Mouse (Mus musculus) heart, postnatal 14 days (tissue): ENCODE results near the gene Rhbdl1. TPM values are rescaled to one million over a fixed set of nuclear protein-coding genes. Genes with fewer than 3 reads are reported as not detected.

Source experiments
- DNase-seq, 2 experiments: peaks; one replicate each; pipeline ENCODE4 v3.0.0; 2021 to 2022
- intact Hi-C: fragments of 180-260 bp; cut with DNase I; formaldehyde crosslinking; loops from one replicate; pipeline ENCODE4 v1.15.1; 2025
- microRNA-seq, 2 experiments: library from miRNA; unstranded; fragments of <30 nt; microRNA quantifications; one replicate each; pipeline ENCODE4 v1.2.0; 2021 to 2022
- total RNA-seq, 2 experiments: library from RNA; stranded (reverse); gene quantifications; 2 replicates each; pipeline ENCODE4 v1.2.3; 2021

Rhbdl1 gene
- total RNA-seq, 2 experiments from 2014 or later = 2.5 to 3.1 TPM

- intact Hi-C loops = no loop called here
- DNase-seq = no peak
These were observed 30.6 kb downstream of the Rhbdl1 start for GRCm38 (mm10) chr17:25806507-25806906.

GRCm38 (mm10) chr17:25802825-25803517, 34.1 kb downstream of the Rhbdl1 start:
- intact Hi-C loops = loop anchor here (5.0 kb wide), 1 partner anchor 226 kb away; the partner anchor contains the start of gene Lmf1
- DNase-seq = peak; percentile 51 to 74

- intact Hi-C loops = loop anchor here (1.0 to 5.0 kb wide), 3 partner anchors 28 to 224 kb away; partner anchors contain the start of genes Lmf1 and Narfl
- peak; percentile 60 to 78 for DNase-seq
These were observed 36.1 kb downstream of the Rhbdl1 start for GRCm38 (mm10) chr17:25801029-25801428.

GRCm38 (mm10) chr17:25796951-25797369, 40.1 kb downstream of the Rhbdl1 start, which contains the start of gene Metrn:
TSS of gene Metrn (minus strand) at chr17:25797136.
- intact Hi-C loops = no loop called here
- DNase-seq = peak; percentile 90 to 91

GRCm38 (mm10) chr17:25796211-25796771, 40.8 kb downstream of the Rhbdl1 start:
- intact Hi-C loops = no loop called here
- peak; percentile 61 to 68 for DNase-seq

- intact Hi-C loops = no loop called here
These were observed 41.4 kb downstream of the Rhbdl1 start, which contains the start of gene AC134908.4 for GRCm38 (mm10) chr17:25795609-25796092. TSS of gene AC134908.4 (minus strand) at chr17:25795659.

GRCm38 (mm10) chr17:25794998-25795397, 42.1 kb downstream of the Rhbdl1 start:
- no peak for DNase-seq
- intact Hi-C loops = no loop called here

More at GRCm38 (mm10) chr17:25795609-25796092, 41.4 kb downstream of the Rhbdl1 start, which contains the start of gene AC134908.4:
- DNase-seq = no peak

- intact Hi-C loops = no loop called here
- DNase-seq = no peak
These were observed 42.9 kb downstream of the Rhbdl1 start for GRCm38 (mm10) chr17:25794197-25794596.

GRCm38 (mm10) chr17:25792615-25793014, 44.5 kb downstream of the Rhbdl1 start, which contains the start of gene Fam173a:
TSS of gene Fam173a (minus strand) at chr17:25792901.
- DNase-seq = peak; percentile 84 to 85
- intact Hi-C loops = no loop called here

- intact Hi-C loops = no loop called here
- DNase-seq = peak; percentile 84 to 90
These were observed 45.1 kb downstream of the Rhbdl1 start for GRCm38 (mm10) chr17:25791843-25792527.

GRCm38 (mm10) chr17:25791320-25791842, 45.7 kb downstream of the Rhbdl1 start:
- DNase-seq = no peak
- intact Hi-C loops = no loop called here

- DNase-seq = no peak
- intact Hi-C loops = no loop called here
These were observed 50.2 kb downstream of the Rhbdl1 start for GRCm38 (mm10) chr17:25786781-25787504.

GRCm38 (mm10) chr17:25786280-25786679, 50.8 kb downstream of the Rhbdl1 start, which contains the start of gene Ccdc78:
TSS of gene Ccdc78 (plus strand) at chr17:25786580.
- DNase-seq = no peak
- intact Hi-C loops = no loop called here

- intact Hi-C loops = no loop called here
- DNase-seq = peak; percentile 95 to 96
These were observed 51.8 kb downstream of the Rhbdl1 start, which contains the start of gene Haghl for GRCm38 (mm10) chr17:25785281-25785745. TSS of gene Haghl (minus strand) at chr17:25785673.

Small RNA genes within 50 kb of the gene (microRNA-seq; reads per million reads assigned to microRNA genes)
- gene Mir3082 = 1.1 to 2.8 reads per million in 2 experiments

Other genes with a start within 250 kb of the Rhbdl1 start
- gene Gng13, start 120.1 kb downstream of the Rhbdl1 start, total RNA-seq = 1 to 10 TPM; 1.7 to 2.1 TPM
- 1 to 10 TPM; 1.1 to 4.4 TPM for gene Chtf18, start 109.9 kb downstream of the Rhbdl1 start, total RNA-seq
- 1 to 10 TPM; 5.0 to 5.4 TPM for gene Rpusd1, start 109.6 kb downstream of the Rhbdl1 start, total RNA-seq
- not detected for gene Mslnl, start 101.3 kb downstream of the Rhbdl1 start, total RNA-seq
- gene Msln, start 82.9 kb downstream of the Rhbdl1 start, total RNA-seq = 10 to 100 TPM; 30.0 to 34.5 TPM
- gene Narfl, start 63.5 kb downstream of the Rhbdl1 start, total RNA-seq = 10 to 100 TPM; 44.8 TPM
- 10 to 100 TPM; 15.0 to 15.1 TPM for gene Haghl, start 51.6 kb downstream of the Rhbdl1 start, total RNA-seq
- under 1 TPM in 1 of 2 experiments, not detected in 1; 0.17 TPM for gene Ccdc78, start 50.7 kb downstream of the Rhbdl1 start, total RNA-seq
- 10 to 100 TPM; 36.4 to 37.4 TPM for gene Fam173a, start 44.4 kb downstream of the Rhbdl1 start, total RNA-seq
- gene AC134908.4, start 41.6 kb downstream of the Rhbdl1 start, total RNA-seq = not detected
- gene Metrn, start 40.2 kb downstream of the Rhbdl1 start, total RNA-seq = 10 to 100 TPM; 67.1 to 74.7 TPM
- gene Fbxl16, start 28.2 kb downstream of the Rhbdl1 start, total RNA-seq = 1 to 10 TPM in 1 of 2 experiments, under 1 TPM in 1; 1.00 to 1.2 TPM
- gene Wdr24, start 13.7 kb downstream of the Rhbdl1 start, total RNA-seq = 10 to 100 TPM; 10.5 to 11.0 TPM
- 10 to 100 TPM; 33.1 to 34.1 TPM for gene Jmjd8, start 8.4 kb downstream of the Rhbdl1 start, total RNA-seq
- 100 to 1,000 TPM; 106 to 109 TPM for gene Stub1, start 3.9 kb downstream of the Rhbdl1 start, total RNA-seq
- 1 to 10 TPM; 2.9 to 3.0 TPM for gene Gm20683, start 4.5 kb upstream of the Rhbdl1 start, total RNA-seq
- 100 to 1,000 TPM; 103 to 105 TPM for gene Rhot2, start 7.6 kb upstream of the Rhbdl1 start, total RNA-seq
- 1 to 10 TPM; 5.2 to 5.7 TPM for gene Wdr90, start 24.2 kb upstream of the Rhbdl1 start, total RNA-seq
- 100 to 1,000 TPM; 226 to 230 TPM for gene Mcrip2, start 31.5 kb upstream of the Rhbdl1 start, total RNA-seq
- 10 to 100 TPM; 11.3 to 13.2 TPM for gene Mettl26, start 37.8 kb upstream of the Rhbdl1 start, total RNA-seq
- gene Wfikkn1, start 43.6 kb upstream of the Rhbdl1 start, total RNA-seq = under 1 TPM; 0.91 to 1.00 TPM
- gene Rab40c, start 82.4 kb upstream of the Rhbdl1 start, total RNA-seq = 10 to 100 TPM; 14.4 to 20.0 TPM
- gene Pigq, start 107.6 kb upstream of the Rhbdl1 start, total RNA-seq = 10 to 100 TPM; 60.6 to 62.7 TPM
- under 1 TPM in 1 of 2 experiments, not detected in 1; 0.17 TPM for gene Nhlrc4, start 107.7 kb upstream of the Rhbdl1 start, total RNA-seq
- not detected for gene A930017K11Rik, start 115.3 kb upstream of the Rhbdl1 start, total RNA-seq
- 10 to 100 TPM; 11.4 to 13.1 TPM for gene Capn15, start 148.5 kb upstream of the Rhbdl1 start, total RNA-seq
- gene Rab11fip3, start 232.3 kb upstream of the Rhbdl1 start, total RNA-seq = 10 to 100 TPM; 22.7 to 25.3 TPM